Mouse (Mus musculus): ENCODE data around the gene Rgs19. TPM values are rescaled to one million over a fixed set of nuclear protein-coding genes. Genes with fewer than 3 reads are reported as not detected.

Gene Rgs19
- polyA plus RNA-seq, 1 experiment: 25.5 TPM

DNA sequence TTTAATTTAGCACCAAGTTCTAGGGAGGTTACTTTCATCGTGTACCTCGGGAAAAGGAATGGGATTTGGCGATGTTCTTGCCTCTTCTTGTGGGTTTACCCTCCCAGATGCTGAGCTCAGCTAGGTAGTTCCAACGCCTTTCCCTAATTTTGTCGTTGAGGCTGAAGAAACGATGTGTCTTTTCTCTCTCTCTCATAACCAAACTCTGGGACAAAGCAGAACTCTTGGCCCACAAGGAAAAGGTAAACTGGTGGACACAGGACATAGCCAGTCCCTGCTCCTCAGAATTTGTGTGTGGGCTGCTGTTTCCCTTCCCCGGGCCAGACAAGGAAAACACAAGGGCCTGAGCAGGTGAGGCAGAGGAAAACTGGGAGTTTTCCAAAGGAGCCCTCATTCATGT, 21.8 kb downstream of the Rgs19 start:
- TF ChIP-seq GATA1 (IDR thresholded peaks at IDR 0.05; ENCODE audit: low read length): no peak

DNA sequence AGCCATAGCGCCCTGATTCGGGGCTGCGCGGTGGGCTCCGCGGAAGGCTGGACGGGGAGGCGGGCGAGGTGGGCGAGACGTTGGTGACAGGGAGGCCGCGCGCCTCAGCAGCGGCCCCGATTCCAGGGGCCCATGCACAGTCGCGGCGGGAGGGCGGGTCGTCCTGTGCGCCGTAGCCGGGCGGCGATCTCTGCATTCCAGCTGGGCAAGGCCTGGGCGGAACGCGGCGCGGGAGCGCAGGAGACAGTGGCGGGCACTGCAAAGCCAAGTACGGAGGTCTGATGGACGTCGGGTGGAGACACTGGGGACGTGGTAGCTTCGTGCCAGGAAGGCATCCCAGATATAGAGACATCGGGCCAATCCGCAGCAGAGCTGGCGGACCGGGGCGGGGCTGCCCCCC, 22.5 kb downstream of the Rgs19 start, which contains the start of gene Sox18:
Sox18 (minus strand) TSS at position 315 of the 400 bp plus-strand sequence.
- no peak for TF ChIP-seq GATA1 (IDR thresholded peaks at IDR 0.05; ENCODE audit: low read length)

DNA sequence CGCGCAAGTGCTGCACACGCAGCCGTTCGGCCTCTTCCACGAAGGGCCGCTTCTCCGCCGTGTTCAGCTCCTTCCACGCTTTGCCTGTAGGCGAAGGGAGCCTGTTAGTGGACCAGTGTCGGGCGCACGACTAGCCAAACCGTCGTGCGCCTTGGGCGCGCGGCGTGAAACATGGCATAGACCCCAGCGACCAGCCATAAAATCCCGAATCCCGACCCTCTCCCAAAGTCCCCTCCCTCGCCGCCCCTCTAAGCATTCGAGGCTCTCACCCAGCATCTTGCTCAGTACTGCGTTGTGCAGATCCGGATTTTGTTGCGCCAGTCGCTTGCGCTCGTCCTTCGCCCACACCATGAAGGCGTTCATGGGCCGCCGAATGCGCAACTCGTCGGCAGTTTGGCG, 22.9 kb downstream of the Rgs19 start:
- no peak for TF ChIP-seq GATA1 (IDR thresholded peaks at IDR 0.05; ENCODE audit: low read length)

DNA sequence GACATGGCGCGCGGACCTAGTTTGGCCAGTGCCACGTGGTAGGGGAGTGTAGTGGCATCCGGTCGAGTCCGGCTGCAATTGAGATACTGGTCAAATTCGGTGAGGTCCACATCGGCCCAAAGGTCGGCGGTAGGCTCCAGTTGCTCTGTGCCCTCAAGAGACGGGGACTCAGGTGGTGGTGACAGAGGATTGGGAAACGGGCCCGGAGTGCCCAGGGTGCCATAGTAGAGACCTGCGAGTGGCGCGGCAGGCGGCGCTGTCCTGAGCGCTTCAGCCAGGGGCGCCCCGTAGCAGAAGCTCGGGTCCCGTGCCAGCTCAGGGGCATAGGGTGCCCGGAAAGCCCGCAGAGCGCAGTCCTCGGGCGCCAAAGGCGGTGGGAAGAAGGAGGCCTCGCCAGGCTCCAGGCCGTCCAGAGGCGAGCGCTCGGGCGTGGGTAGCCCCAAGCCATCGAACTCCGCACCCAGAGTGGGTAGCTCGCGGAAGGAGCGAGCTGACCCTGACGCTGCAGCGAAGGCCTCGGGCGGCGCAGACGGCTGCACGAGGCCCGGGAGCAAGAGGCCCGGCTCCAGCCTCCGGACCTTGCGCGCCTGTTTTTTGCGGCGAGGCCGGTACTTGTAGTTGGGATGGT, 23.4 kb downstream of the Rgs19 start:
- no peak for TF ChIP-seq GATA1 (IDR thresholded peaks at IDR 0.05; ENCODE audit: low read length)

- TF ChIP-seq GATA1 (IDR thresholded peaks at IDR 0.05; ENCODE audit: low read length): no peak
Observed at GRCm38 (mm10) chr2:181663298-181663630, 30.5 kb downstream of the Rgs19 start.

DNA sequence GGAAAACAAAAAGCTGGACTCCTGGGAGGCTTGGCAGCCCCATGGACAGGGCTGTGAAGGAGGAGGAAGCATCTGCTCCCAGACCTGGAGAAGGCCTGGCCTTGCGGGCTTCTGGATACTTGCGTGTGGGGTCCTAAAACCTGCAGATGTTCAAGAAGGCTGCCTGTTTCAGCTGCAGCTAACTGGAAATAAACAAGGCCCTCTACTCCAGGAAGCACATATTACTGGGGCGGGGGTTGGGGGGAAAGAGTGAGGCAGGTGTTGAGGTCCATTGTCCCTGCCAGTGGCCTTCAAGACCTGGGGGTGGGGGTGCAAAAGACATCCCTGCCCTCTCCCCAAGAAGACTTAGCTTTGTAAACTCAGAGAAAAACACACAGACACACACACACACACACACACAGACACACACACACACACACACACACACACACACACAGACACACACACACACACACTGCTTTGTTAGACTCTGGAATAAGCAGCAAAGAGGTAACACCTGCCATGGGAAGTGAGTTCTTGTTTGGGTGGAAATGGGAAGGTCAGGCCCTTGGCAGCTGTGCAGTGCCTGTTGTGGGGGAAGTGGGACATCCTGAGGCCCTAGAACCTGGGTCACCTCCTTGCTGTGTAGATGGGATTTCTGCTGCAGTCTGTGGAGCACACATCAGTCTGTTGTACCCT, 31.0 kb downstream of the Rgs19 start:
- no peak for TF ChIP-seq GATA1 (IDR thresholded peaks at IDR 0.05; ENCODE audit: low read length)

DNA sequence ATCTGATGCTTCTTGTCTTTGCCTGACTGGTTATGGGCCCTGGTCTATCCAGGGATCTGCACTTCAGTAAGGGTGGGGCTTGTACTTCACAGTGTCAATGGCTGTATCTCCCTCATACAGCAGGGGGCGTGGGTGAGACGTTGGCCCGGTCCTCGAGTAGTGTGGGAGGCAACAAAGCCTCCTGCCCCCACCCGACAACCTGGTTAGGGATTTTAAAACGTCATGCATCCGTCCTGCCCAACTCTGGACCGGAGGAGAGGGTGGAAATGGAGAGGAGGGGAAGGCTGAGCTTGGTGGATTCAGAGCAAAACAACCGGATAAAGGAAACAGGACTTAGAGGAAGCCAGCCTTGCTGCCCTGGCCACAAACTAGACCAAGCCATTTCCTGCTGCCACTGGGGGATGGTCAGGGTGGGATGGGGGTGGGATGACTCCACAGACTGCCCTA, 34.1 kb downstream of the Rgs19 start:
- no peak for TF ChIP-seq GATA1 (IDR thresholded peaks at IDR 0.05; ENCODE audit: low read length)

DNA sequence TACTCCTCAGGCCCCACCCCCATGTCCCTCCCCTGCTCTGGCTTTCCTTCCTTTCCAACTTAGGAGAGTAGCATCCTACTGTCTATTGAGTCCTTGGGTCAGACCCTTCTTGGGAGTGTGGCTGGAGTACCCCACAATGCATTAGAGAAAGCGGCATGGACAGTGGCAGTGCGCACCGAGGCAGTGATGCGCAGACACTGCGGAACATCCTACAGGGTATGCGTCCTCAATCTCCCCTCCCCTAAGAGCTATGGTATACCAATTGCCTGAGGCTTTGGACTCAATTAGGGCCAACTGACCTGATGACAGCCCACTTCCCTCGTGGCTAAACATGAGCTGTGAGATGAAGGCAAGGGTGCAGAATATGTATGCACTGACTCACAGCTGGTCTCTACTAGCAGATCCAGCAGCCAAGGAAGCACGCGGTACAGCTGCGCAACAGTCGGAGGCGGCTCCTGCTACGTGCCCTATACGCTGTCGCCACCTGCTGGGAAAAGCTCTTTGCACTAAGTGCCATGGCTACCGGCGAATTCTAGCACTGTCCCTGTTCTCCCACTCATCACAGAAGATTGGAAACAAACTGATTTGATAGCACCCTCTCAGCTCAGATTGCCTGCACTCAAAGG, 34.7 kb downstream of the Rgs19 start:
- TF ChIP-seq GATA1 (IDR thresholded peaks at IDR 0.05; ENCODE audit: low read length): no peak

DNA sequence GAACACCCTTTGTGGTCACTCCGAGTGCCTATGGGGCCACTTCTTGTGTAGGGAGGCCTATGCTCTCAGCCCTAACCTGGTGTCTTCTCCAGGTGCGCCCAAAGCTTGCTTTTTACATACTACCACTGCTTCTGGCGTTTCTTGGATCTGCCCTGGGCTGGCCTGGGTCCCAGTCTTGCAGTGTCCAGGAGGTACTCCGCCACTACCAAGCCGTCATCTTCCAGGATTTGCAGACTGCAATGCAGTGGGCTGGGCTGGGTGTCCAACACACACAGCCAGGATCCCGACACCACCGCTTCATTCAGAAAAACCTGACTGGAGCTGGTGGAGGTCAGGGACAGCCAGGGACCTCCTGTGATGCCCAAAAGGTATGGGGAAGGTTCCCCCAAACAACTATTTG, 35.2 kb downstream of the Rgs19 start:
- no peak for TF ChIP-seq GATA1 (IDR thresholded peaks at IDR 0.05; ENCODE audit: low read length)

DNA sequence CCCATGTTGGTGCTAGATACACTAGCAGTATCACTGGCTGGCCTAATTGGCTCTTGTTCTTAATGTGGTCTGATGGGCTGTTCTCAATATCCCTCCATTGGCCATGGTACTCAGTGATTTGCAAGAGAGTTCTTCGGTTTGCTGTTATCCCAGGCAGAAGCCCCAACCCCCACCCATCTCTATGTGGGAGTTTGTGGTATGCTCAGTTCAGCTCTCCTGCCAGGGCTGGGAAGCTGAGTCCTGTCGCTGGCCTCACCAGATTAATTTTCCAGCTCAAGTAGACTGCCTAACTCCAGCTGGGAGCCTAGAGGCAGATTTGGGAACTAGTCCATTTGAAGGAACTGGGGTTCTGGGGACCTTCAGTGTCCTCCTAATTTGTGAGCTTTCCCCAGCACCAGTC, 36.3 kb downstream of the Rgs19 start:
- TF ChIP-seq GATA1 (IDR thresholded peaks at IDR 0.05; ENCODE audit: low read length): no peak

- TF ChIP-seq GATA1 (IDR thresholded peaks at IDR 0.05; ENCODE audit: low read length): no peak
Observed at GRCm38 (mm10) chr2:181656734-181657133, 37.0 kb downstream of the Rgs19 start, which contains the start of gene Gm29797. TSS of gene Gm29797 (plus strand) at chr2:181657034.

- no peak for TF ChIP-seq GATA1 (IDR thresholded peaks at IDR 0.05; ENCODE audit: low read length)
Observed at GRCm38 (mm10) chr2:181653523-181653922, 40.3 kb downstream of the Rgs19 start.

DNA sequence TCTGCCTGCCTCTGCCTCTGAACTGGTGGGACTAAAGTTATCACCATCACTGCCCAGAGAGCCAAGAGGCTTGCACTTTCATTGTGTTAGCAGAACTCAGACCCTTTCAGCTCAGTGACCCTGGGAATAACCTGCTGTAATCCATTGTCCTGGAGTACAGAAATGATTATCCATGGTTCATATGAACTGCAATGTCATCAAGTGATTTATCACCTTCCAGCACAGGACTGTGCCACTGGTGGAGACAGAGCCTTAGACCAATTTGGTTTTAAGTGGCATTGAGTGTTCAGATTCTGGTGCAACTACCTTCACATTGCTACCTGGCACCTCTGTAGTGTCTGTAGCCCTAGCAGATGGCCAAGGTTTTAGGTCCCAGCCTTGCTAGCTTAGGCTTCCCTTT, 40.7 kb downstream of the Rgs19 start:
- no peak for TF ChIP-seq GATA1 (IDR thresholded peaks at IDR 0.05; ENCODE audit: low read length)

GRCm38 (mm10) chr2:181648926-181649325, 44.9 kb downstream of the Rgs19 start:
- no peak for TF ChIP-seq GATA1 (IDR thresholded peaks at IDR 0.05; ENCODE audit: low read length)

- TF ChIP-seq GATA1 (IDR thresholded peaks at IDR 0.05; ENCODE audit: low read length): no peak
Observed at GRCm38 (mm10) chr2:181646626-181647472, 46.9 kb downstream of the Rgs19 start.

GRCm38 (mm10) chr2:181645666-181646065, 48.1 kb downstream of the Rgs19 start:
- TF ChIP-seq GATA1 (IDR thresholded peaks at IDR 0.05; ENCODE audit: low read length): no peak
